ENCODE assay signal across 8 mouse cellular contexts in the genomic region with DNA sequence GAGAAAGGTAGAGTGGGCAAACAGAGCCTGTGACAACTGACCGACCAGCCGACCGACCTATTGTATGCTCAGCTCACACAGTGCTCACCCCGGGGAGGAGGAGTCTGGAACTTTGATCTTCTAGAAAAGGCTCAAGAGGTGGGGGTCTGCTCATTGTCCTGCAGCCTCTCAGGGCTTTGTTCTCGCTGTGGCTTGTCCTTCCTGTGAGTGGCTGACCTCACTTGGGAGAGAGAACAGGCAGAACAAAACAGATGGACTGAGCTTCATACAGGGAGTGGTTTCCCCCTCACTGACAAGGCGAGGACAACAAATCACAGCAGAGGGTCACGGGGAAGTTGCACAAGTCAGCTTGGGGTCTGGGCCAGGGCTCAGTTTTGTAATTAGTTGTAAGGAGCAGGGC.
DNase-seq lines count a peak whose midpoint lies in the region; ATAC-seq and TF ChIP-seq lines count a peak whose summit lies in the region.

No protein-coding gene starts in this region.

- no peak overlapping the region for H3K4me2 ChIP-seq in liver, embryonic 14.5 days (ENCODE audit: low read depth)
- H3K4me2 ChIP-seq in neural tube, embryonic 11.5 days (ENCODE audit: low read depth): no peak overlapping the region

- no peaks in the 10 kb centered on the region for H3K36me3 ChIP-seq in liver, embryonic 14.5 days (replicated peaks; ENCODE audit: control insufficient read depth, insufficient read depth, low read depth)
- no peaks in the 10 kb centered on the region for H3K36me3 ChIP-seq in neural tube, embryonic 11.5 days (ENCODE audit: control insufficient read depth, insufficient read depth, low read length)

- H3K9me3 ChIP-seq in liver, embryonic 14.5 days (ENCODE audit: control insufficient read depth, low read length): no peaks in the 10 kb centered on the region
- H3K9me3 ChIP-seq in neural tube, embryonic 11.5 days (ENCODE audit: control insufficient read depth, low read length): no peaks in the 10 kb centered on the region

- peak overlapping the region; percentile 83 for H3K27ac ChIP-seq in bone marrow macrophage, adult 2 months (ENCODE audit: insufficient read depth, low read depth, low read length)
- no peak overlapping the region for H3K27ac ChIP-seq in liver, embryonic 14.5 days
- 0 out of 2 replicates have a peak overlapping the region, but pooled peaks have one; percentile 23 for H3K27ac ChIP-seq in neural tube, embryonic 11.5 days (ENCODE audit: low read depth, low read length)

- peak; percentile 15 for DNase-seq in R1 (ENCODE audit: low read depth, low spot score)
- peak; percentile 63 for DNase-seq in heart, postnatal 25 days (ENCODE audit: low spot score)
- no peak for DNase-seq in liver, embryonic 14.5 days (ENCODE audit: low read depth in 3 of 3, low spot score in 3 of 3)
- peak; percentile 44 for DNase-seq in neural tube, embryonic 11.5 days (ENCODE audit: low spot score)
- no peak for DNase-seq in gastrocnemius, postnatal 10 days
- no peak for DNase-seq in layer of hippocampus, postnatal 25 days (ENCODE audit: extremely low spot score in 1 of 2, low spot score in 1 of 2)

- H3K9ac ChIP-seq in liver, embryonic 14.5 days (replicated peaks): no peak overlapping the region
- no peak overlapping the region for H3K9ac ChIP-seq in neural tube, embryonic 11.5 days (ENCODE audit: low read length)

- WGBS in liver, embryonic 14.5 days (ENCODE audit: insufficient replicate concordance): 39% methylated on average over 7 of the region's 7 CpGs
- WGBS in neural tube, embryonic 11.5 days: 3% methylated on average over 7 of the region's 7 CpGs

- ATAC-seq in liver, embryonic 14.5 days (ENCODE audit: insufficient read depth): peak; percentile 15; the same call in 1 of the 2 replicates
- peak; percentile 73 for ATAC-seq in neural tube, embryonic 11.5 days (ENCODE audit: insufficient read depth, low FRiP score, low TSS enrichment)
- ATAC-seq in frontal cortex, adult (ENCODE audit: low TSS enrichment): no peak

- TF ChIP-seq POLR2A in bone marrow macrophage, adult 2 months (IDR thresholded peaks at IDR 0.05; ENCODE audit: borderline replicate concordance, low read depth, low read length): no peak

- TF ChIP-seq EP300 in liver, embryonic 14.5 days (IDR thresholded peaks at IDR 0.05; ENCODE audit: low read depth): no peak

- no peak overlapping the region for H3K4me3 ChIP-seq in bone marrow macrophage, adult 2 months (ENCODE audit: insufficient read depth, low read length)
- no peak overlapping the region for H3K4me3 ChIP-seq in liver, embryonic 14.5 days (ENCODE audit: insufficient read depth in 1 of 2, low read depth in 2 of 2, low read length in 2 of 2)
- no peak overlapping the region for H3K4me3 ChIP-seq in neural tube, embryonic 11.5 days (ENCODE audit: low read depth, low read length)

- peaks cover 65% of the 10 kb centered on the region for H3K4me1 ChIP-seq in bone marrow macrophage, adult 2 months (ENCODE audit: control insufficient read depth, insufficient read depth, low read length)
- peaks cover 0 to 34% of the 10 kb centered on the region in 2 experiments; a peak in 2 of 4 replicates for H3K4me1 ChIP-seq in liver, embryonic 14.5 days (replicated peaks; ENCODE audit: control insufficient read depth in 2 of 2, insufficient read depth in 2 of 2, low read length in 1 of 2)
- peaks cover 12% of the 10 kb centered on the region for H3K4me1 ChIP-seq in neural tube, embryonic 11.5 days (ENCODE audit: control insufficient read depth, insufficient read depth, low read length)

- intact Hi-C loops in heart, postnatal 25 days (cut with DNase I): loop anchor here (5.0 kb wide), 1 partner anchor 221 kb away; no protein-coding TSS in a partner anchor

- TF ChIP-seq CTCF in bone marrow macrophage, adult 2 months (IDR thresholded peaks at IDR 0.05; ENCODE audit: low read depth, low read length): no peak
- no peak for TF ChIP-seq CTCF in liver, embryonic 14.5 days (IDR thresholded peaks at IDR 0.05; ENCODE audit: low read depth)

- no peaks in the 10 kb centered on the region for H3K27me3 ChIP-seq in liver, embryonic 14.5 days (ENCODE audit: control insufficient read depth, insufficient read depth, low read length)
- H3K27me3 ChIP-seq in neural tube, embryonic 11.5 days (ENCODE audit: control insufficient read depth, insufficient read depth, low read length): no peaks in the 10 kb centered on the region

Comparison
In these comparisons a context has a peak if more than half of its experiments do, and no peak if none do; other contexts are left out.
1. DNase-seq: peak in R1 (single experiment), heart, postnatal 25 days (single experiment) and neural tube, embryonic 11.5 days (single experiment); none in liver, embryonic 14.5 days (0 of 3), gastrocnemius, postnatal 10 days (single experiment) and layer of hippocampus, postnatal 25 days (0 of 2).